Mouse (Mus musculus): Measurements from ENCODE around the gene Cldn5. TPM values are rescaled to one million over a fixed set of nuclear protein-coding genes. Genes with fewer than 3 reads are reported as not detected.
A peak's percentile ranks its signal among the peaks of the same experiment; 100 is the strongest.

The Cldn5 gene
- polyA plus RNA-seq, 1 experiment = 0.42 TPM

GRCm38 (mm10) chr16:18811032-18811431 is 34.4 kb downstream of the Cldn5 start:
- Histone ChIP-seq H3K36me3 (ENCODE audit: control insufficient read depth, insufficient read depth, low read length, poor library complexity, severe bottlenecking) (peaks cover 27% of the 10 kb centered on the region), H3K27me3 (ENCODE audit: control insufficient read depth, insufficient read depth, low read length, poor library complexity, severe bottlenecking) (no peaks in the 10 kb centered on the region), H3K4me3 (ENCODE audit: low read depth, low read length) (peak overlapping the region; percentile 84), H3K9ac (ENCODE audit: low read depth, poor library complexity, severe bottlenecking) (peak overlapping the region; percentile 40), H3K9me3 (replicated peaks; ENCODE audit: control insufficient read depth, insufficient read depth, low read length, poor library complexity, severe bottlenecking) (no peaks in the 10 kb centered on the region), H3K27ac (ENCODE audit: insufficient read depth, low read length) (no peak overlapping the region), H3K4me1 (ENCODE audit: control insufficient read depth, insufficient read depth, low read length) (no peaks in the 10 kb centered on the region)
- no peak for TF ChIP-seq CTCF (IDR thresholded peaks at IDR 0.05; ENCODE audit: low read depth, low read length)
- no peak for TF ChIP-seq POLR2A (IDR thresholded peaks at IDR 0.05; ENCODE audit: insufficient read depth, low read length)
- no peak for TF ChIP-seq EP300 (IDR thresholded peaks at IDR 0.05; ENCODE audit: insufficient read depth, low read depth, low read length)

- Histone ChIP-seq H3K36me3 (ENCODE audit: control insufficient read depth, insufficient read depth, low read length, poor library complexity, severe bottlenecking) (peaks cover 21% of the 10 kb centered on the region), H3K4me3 (ENCODE audit: low read depth, low read length) (peak within 1 kb of the TSS; percentile 84), H3K9ac (ENCODE audit: low read depth, poor library complexity, severe bottlenecking) (peak within 1 kb of the TSS; percentile 83), H3K9me3 (replicated peaks; ENCODE audit: control insufficient read depth, insufficient read depth, low read length, poor library complexity, severe bottlenecking) (no peaks in the 10 kb centered on the region), H3K27me3 (ENCODE audit: control insufficient read depth, insufficient read depth, low read length, poor library complexity, severe bottlenecking) (no peaks in the 10 kb centered on the region), H3K27ac (ENCODE audit: insufficient read depth, low read length) (no peak within 1 kb of the TSS), H3K4me1 (ENCODE audit: control insufficient read depth, insufficient read depth, low read length) (no peaks in the 10 kb centered on the region)
- TF ChIP-seq EP300 (IDR thresholded peaks at IDR 0.05; ENCODE audit: insufficient read depth, low read depth, low read length) (no peak), POLR2A (IDR thresholded peaks at IDR 0.05; ENCODE audit: insufficient read depth, low read length) (peak; percentile 83)
These were observed 35.1 kb downstream of the Cldn5 start, which contains the start of the genes Ufd1 and Cdc45 for GRCm38 (mm10) chr16:18811468-18812384. Ufd1 (plus strand) TSS chr16:18811779. Cdc45 (minus strand) TSS chr16:18811987.

- TF ChIP-seq CTCF (IDR thresholded peaks at IDR 0.05; ENCODE audit: low read depth, low read length) = no peak
- TF ChIP-seq POLR2A (IDR thresholded peaks at IDR 0.05; ENCODE audit: insufficient read depth, low read length) = no peak
- no peak for TF ChIP-seq EP300 (IDR thresholded peaks at IDR 0.05; ENCODE audit: insufficient read depth, low read depth, low read length)
- Histone ChIP-seq H3K9me3 (replicated peaks; ENCODE audit: control insufficient read depth, insufficient read depth, low read length, poor library complexity, severe bottlenecking) (no peaks in the 10 kb centered on the region), H3K4me3 (ENCODE audit: low read depth, low read length) (peak overlapping the region; percentile 84), H3K27me3 (ENCODE audit: control insufficient read depth, insufficient read depth, low read length, poor library complexity, severe bottlenecking) (no peaks in the 10 kb centered on the region), H3K36me3 (ENCODE audit: control insufficient read depth, insufficient read depth, low read length, poor library complexity, severe bottlenecking) (peaks cover 14% of the 10 kb centered on the region), H3K9ac (ENCODE audit: low read depth, poor library complexity, severe bottlenecking) (peak overlapping the region; percentile 83), H3K27ac (ENCODE audit: insufficient read depth, low read length) (no peak overlapping the region), H3K4me1 (ENCODE audit: control insufficient read depth, insufficient read depth, low read length) (no peaks in the 10 kb centered on the region)
These were observed 35.8 kb downstream of the Cldn5 start for GRCm38 (mm10) chr16:18812385-18812910.

- H3K9ac ChIP-seq (ENCODE audit: low read depth, poor library complexity, severe bottlenecking) = no peak overlapping the region
- no peaks in the 10 kb centered on the region for H3K4me1 ChIP-seq (ENCODE audit: control insufficient read depth, insufficient read depth, low read length)
- no peaks in the 10 kb centered on the region for H3K27me3 ChIP-seq (ENCODE audit: control insufficient read depth, insufficient read depth, low read length, poor library complexity, severe bottlenecking)
- peaks cover 65% of the 10 kb centered on the region for H3K36me3 ChIP-seq (ENCODE audit: control insufficient read depth, insufficient read depth, low read length, poor library complexity, severe bottlenecking)
- no peak for TF ChIP-seq CTCF (IDR thresholded peaks at IDR 0.05; ENCODE audit: low read depth, low read length)
- no peak overlapping the region for H3K4me3 ChIP-seq (ENCODE audit: low read depth, low read length)
- H3K27ac ChIP-seq (ENCODE audit: insufficient read depth, low read length) = no peak overlapping the region
- no peaks in the 10 kb centered on the region for H3K9me3 ChIP-seq (replicated peaks; ENCODE audit: control insufficient read depth, insufficient read depth, low read length, poor library complexity, severe bottlenecking)
These were observed 45.7 kb downstream of the Cldn5 start for GRCm38 (mm10) chr16:18822356-18822755.

- Histone ChIP-seq H3K9me3 (replicated peaks; ENCODE audit: control insufficient read depth, insufficient read depth, low read length, poor library complexity, severe bottlenecking) (no peaks in the 10 kb centered on the region), H3K27me3 (ENCODE audit: control insufficient read depth, insufficient read depth, low read length, poor library complexity, severe bottlenecking) (no peaks in the 10 kb centered on the region), H3K4me1 (ENCODE audit: control insufficient read depth, insufficient read depth, low read length) (no peaks in the 10 kb centered on the region), H3K4me3 (ENCODE audit: low read depth, low read length) (no peak overlapping the region), H3K36me3 (ENCODE audit: control insufficient read depth, insufficient read depth, low read length, poor library complexity, severe bottlenecking) (peaks cover 67% of the 10 kb centered on the region), H3K27ac (ENCODE audit: insufficient read depth, low read length) (no peak overlapping the region), H3K9ac (ENCODE audit: low read depth, poor library complexity, severe bottlenecking) (no peak overlapping the region)
- TF ChIP-seq EP300 (IDR thresholded peaks at IDR 0.05; ENCODE audit: insufficient read depth, low read depth, low read length) (no peak), POLR2A (IDR thresholded peaks at IDR 0.05; ENCODE audit: insufficient read depth, low read length) (no peak)
These were observed 46.3 kb downstream of the Cldn5 start for GRCm38 (mm10) chr16:18822925-18823324.

Other genes starting within 250 kb of the Cldn5 start
- 0.29 TPM in 1 of 2 replicates, not detected in the other for gene Tbx1, start 186.2 kb upstream of the Cldn5 start, polyA plus RNA-seq (2011; ENCODE audit: insufficient read depth, insufficient read length, low read depth, missing spikeins)
- not detected in 2 replicates for gene Gp1bb, start 154.4 kb upstream of the Cldn5 start, polyA plus RNA-seq (2011; ENCODE audit: insufficient read depth, insufficient read length, low read depth, missing spikeins)
- gene Gm49601, start 150.4 kb upstream of the Cldn5 start, polyA plus RNA-seq (2011; ENCODE audit: insufficient read depth, insufficient read length, low read depth, missing spikeins) = not detected in 2 replicates
- 1.8 and 5.2 TPM in 2 replicates for gene Sept5, start 146.9 kb upstream of the Cldn5 start, polyA plus RNA-seq (2011; ENCODE audit: insufficient read depth, insufficient read length, low read depth, missing spikeins)
- 67.2 and 67.3 TPM in 2 replicates for gene Ufd1, start 34.9 kb downstream of the Cldn5 start, polyA plus RNA-seq (2011; ENCODE audit: insufficient read depth, insufficient read length, low read depth, missing spikeins)
- 48.1 and 48.5 TPM in 2 replicates for gene Cdc45, start 35.1 kb downstream of the Cldn5 start, polyA plus RNA-seq (2011; ENCODE audit: insufficient read depth, insufficient read length, low read depth, missing spikeins)
- 23.9 and 24.7 TPM in 2 replicates for gene 2510002D24Rik, start 59.7 kb downstream of the Cldn5 start, polyA plus RNA-seq (2011; ENCODE audit: insufficient read depth, insufficient read length, low read depth, missing spikeins)
- 4.3 and 4.7 TPM in 2 replicates for gene Gm28539, start 59.7 kb downstream of the Cldn5 start, polyA plus RNA-seq (2011; ENCODE audit: insufficient read depth, insufficient read length, low read depth, missing spikeins)
- 84.8 and 92.3 TPM in 2 replicates for gene Mrpl40, start 100.0 kb downstream of the Cldn5 start, polyA plus RNA-seq (2011; ENCODE audit: insufficient read depth, insufficient read length, low read depth, missing spikeins)
- 105 and 113 TPM in 2 replicates for gene Hira, start 100.2 kb downstream of the Cldn5 start, polyA plus RNA-seq (2011; ENCODE audit: insufficient read depth, insufficient read length, low read depth, missing spikeins)